Mouse (Mus musculus): ENCODE results near the gene Smarcc1. TPM values are rescaled to one million over a fixed set of nuclear protein-coding genes. Genes with fewer than 3 reads are reported as not detected.

Gene Smarcc1
- polyA plus RNA-seq, 1 experiment from 2014 or later: 120 TPM

GRCm38 (mm10) chr9:110085693-110086092, 31.8 kb upstream of the Smarcc1 start:
- DNase-seq (ENCODE audit: low spot score) (no peak), ATAC-seq (no peak)
- Histone ChIP-seq H3K4me1 (ENCODE audit: control insufficient read depth, insufficient read depth, low read length) (no peaks in the 10 kb centered on the region), H3K9ac (ENCODE audit: low read length) (no peak overlapping the region), H3K36me3 (ENCODE audit: control insufficient read depth, insufficient read depth, low read length) (peaks cover 97% of the 10 kb centered on the region), H3K9me3 (replicated peaks; ENCODE audit: control insufficient read depth, low read length) (no peaks in the 10 kb centered on the region), H3K27ac (ENCODE audit: low read depth, low read length) (no peak overlapping the region), H3K4me3 (ENCODE audit: low read depth, low read length) (no peak overlapping the region), H3K4me2 (ENCODE audit: low read length) (no peak overlapping the region), H3K27me3 (replicated peaks; ENCODE audit: control insufficient read depth, insufficient read depth, low read length) (no peaks in the 10 kb centered on the region)
- 97% methylated on average over 8 of the region's 8 CpGs for WGBS

DNA sequence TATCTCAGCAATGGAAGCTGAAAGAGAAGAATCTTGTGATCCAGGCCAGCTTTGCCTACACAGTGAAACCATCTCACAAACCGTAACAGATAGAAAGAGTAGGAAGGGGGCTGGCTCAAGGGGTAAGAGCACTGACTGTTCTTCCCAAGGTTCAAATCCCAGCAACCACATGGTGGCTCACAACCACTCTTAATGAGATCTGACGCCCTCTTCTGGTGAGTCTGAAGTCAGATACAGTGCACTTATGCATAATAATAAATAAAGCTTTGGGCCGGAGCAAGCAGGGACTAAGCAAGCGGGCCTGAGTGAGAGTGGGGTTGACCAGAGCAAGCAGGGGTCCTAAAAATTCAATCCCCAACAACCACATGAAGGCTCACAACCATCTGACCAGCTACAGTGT, 24.2 kb upstream of the Smarcc1 start:
- Histone ChIP-seq H3K27me3 (replicated peaks; ENCODE audit: control insufficient read depth, insufficient read depth, low read length) (no peaks in the 10 kb centered on the region), H3K27ac (ENCODE audit: low read depth, low read length) (no peak overlapping the region), H3K4me1 (ENCODE audit: control insufficient read depth, insufficient read depth, low read length) (no peaks in the 10 kb centered on the region), H3K9me3 (replicated peaks; ENCODE audit: control insufficient read depth, low read length) (no peaks in the 10 kb centered on the region), H3K4me3 (ENCODE audit: low read depth, low read length) (no peak overlapping the region), H3K9ac (ENCODE audit: low read length) (no peak overlapping the region), H3K4me2 (ENCODE audit: low read length) (no peak overlapping the region), H3K36me3 (ENCODE audit: control insufficient read depth, insufficient read depth, low read length) (peaks cover 92% of the 10 kb centered on the region)
- 82% methylated on average over 4 of the region's 4 CpGs for WGBS
- ATAC-seq (no peak), DNase-seq (ENCODE audit: low spot score) (no peak)

GRCm38 (mm10) chr9:110094761-110095160, 22.7 kb upstream of the Smarcc1 start:
- H3K4me1 ChIP-seq (ENCODE audit: control insufficient read depth, insufficient read depth, low read length): no peaks in the 10 kb centered on the region
- H3K9ac ChIP-seq (ENCODE audit: low read length): no peak overlapping the region
- DNase-seq (ENCODE audit: low spot score): no peak
- peaks cover 91% of the 10 kb centered on the region for H3K36me3 ChIP-seq (ENCODE audit: control insufficient read depth, insufficient read depth, low read length)
- no peak overlapping the region for H3K4me3 ChIP-seq (ENCODE audit: low read depth, low read length)
- WGBS: 95% methylated on average over 4 of the region's 4 CpGs
- no peaks in the 10 kb centered on the region for H3K9me3 ChIP-seq (replicated peaks; ENCODE audit: control insufficient read depth, low read length)
- ATAC-seq: no peak
- H3K27ac ChIP-seq (ENCODE audit: low read depth, low read length): no peak overlapping the region
- H3K27me3 ChIP-seq (replicated peaks; ENCODE audit: control insufficient read depth, insufficient read depth, low read length): no peaks in the 10 kb centered on the region
- no peak overlapping the region for H3K4me2 ChIP-seq (ENCODE audit: low read length)

DNA sequence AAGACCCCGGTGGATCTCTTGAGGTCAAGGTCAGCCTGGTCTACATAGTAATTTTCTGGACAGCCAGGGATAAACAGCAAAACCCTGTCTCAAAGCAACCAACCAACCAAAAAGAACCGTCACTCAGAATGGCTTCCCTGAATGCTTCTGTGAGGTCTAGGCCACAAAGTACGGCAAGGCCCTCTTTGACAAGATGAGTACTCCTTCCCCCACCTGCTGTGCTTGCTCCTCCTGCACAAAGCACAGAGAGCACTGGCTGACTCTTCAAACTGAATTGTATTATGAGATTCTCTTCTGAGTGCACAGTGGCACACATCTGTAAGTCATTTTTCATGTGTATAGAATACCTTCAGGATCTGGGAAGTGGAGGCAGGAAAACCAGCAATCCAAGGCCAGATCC, 19.7 kb upstream of the Smarcc1 start:
- 92% methylated on average over 3 of the region's 3 CpGs for WGBS
- H3K4me1 ChIP-seq (ENCODE audit: control insufficient read depth, insufficient read depth, low read length): peaks cover 3% of the 10 kb centered on the region; the same call in 1 of the 2 replicates
- peaks cover 74% of the 10 kb centered on the region for H3K36me3 ChIP-seq (ENCODE audit: control insufficient read depth, insufficient read depth, low read length)
- no peak overlapping the region for H3K4me2 ChIP-seq (ENCODE audit: low read length)
- DNase-seq (ENCODE audit: low spot score) (no peak), ATAC-seq (no peak)
- H3K27ac ChIP-seq (ENCODE audit: low read depth, low read length): no peak overlapping the region
- H3K27me3 ChIP-seq (replicated peaks; ENCODE audit: control insufficient read depth, insufficient read depth, low read length): no peaks in the 10 kb centered on the region
- no peak overlapping the region for H3K9ac ChIP-seq (ENCODE audit: low read length)
- H3K4me3 ChIP-seq (ENCODE audit: low read depth, low read length): no peak overlapping the region
- no peaks in the 10 kb centered on the region for H3K9me3 ChIP-seq (replicated peaks; ENCODE audit: control insufficient read depth, low read length)

DNA sequence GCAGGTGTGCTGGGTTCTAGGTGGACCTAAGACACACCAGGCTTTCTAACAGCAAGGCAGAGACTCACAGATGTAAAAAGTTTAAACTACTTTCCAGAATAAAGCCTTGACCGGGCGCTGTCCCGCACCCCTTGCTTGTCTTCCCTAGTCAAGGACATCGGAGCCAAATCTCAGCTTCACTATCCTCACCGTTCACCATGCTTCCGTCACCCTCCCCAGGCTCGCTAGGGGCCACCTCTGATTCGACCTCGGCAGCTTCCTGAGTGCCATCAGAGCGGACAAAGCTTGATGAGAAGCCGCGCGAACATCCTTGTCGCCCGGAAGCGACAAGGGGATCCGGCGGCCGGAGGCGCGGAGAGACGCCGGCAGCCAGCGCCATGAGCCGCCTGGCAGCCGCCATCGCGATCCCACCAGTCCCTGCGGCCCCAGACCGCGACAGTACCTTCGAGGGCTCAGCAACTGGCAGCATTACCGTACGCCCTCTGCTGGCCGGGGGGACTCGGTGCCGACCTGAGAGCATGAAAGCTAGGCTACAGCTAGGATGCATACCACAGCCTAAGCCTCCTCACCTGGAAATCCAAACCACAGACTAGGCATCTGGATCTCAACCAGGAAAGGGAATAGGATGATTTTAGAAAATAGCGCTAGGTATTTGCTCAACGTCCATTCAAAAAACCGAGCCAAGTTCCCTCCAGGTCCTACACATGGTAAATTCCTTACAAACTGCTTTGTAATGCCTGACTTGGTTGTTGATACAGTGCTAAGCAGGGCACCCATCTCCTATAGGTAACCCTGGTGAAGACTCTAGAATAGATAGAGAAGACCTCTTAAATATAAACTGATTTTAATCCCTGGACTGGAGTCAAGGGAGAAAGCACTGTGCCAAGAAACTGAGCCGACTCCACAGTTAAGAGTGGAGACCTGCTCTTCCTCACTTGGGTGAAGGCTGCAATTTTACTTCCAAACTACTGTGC, 16.6 kb upstream of the Smarcc1 start:
- ATAC-seq (peak; percentile 98), DNase-seq (ENCODE audit: low spot score) (peak; percentile 95)
- peak overlapping the region; percentile 63 for H3K4me2 ChIP-seq (ENCODE audit: low read length)
- no peaks in the 10 kb centered on the region for H3K27me3 ChIP-seq (replicated peaks; ENCODE audit: control insufficient read depth, insufficient read depth, low read length)
- H3K36me3 ChIP-seq (ENCODE audit: control insufficient read depth, insufficient read depth, low read length): peaks cover 78% of the 10 kb centered on the region
- no peak overlapping the region for H3K27ac ChIP-seq (ENCODE audit: low read depth, low read length)
- peaks cover 3% of the 10 kb centered on the region; the same call in 1 of the 2 replicates for H3K4me1 ChIP-seq (ENCODE audit: control insufficient read depth, insufficient read depth, low read length)
- H3K9me3 ChIP-seq (replicated peaks; ENCODE audit: control insufficient read depth, low read length): no peaks in the 10 kb centered on the region
- H3K9ac ChIP-seq (ENCODE audit: low read length): peak overlapping the region; percentile 83
- H3K4me3 ChIP-seq (ENCODE audit: low read depth, low read length): peak overlapping the region; percentile 85
- 3% methylated on average over 41 of the region's 41 CpGs for WGBS

DNA sequence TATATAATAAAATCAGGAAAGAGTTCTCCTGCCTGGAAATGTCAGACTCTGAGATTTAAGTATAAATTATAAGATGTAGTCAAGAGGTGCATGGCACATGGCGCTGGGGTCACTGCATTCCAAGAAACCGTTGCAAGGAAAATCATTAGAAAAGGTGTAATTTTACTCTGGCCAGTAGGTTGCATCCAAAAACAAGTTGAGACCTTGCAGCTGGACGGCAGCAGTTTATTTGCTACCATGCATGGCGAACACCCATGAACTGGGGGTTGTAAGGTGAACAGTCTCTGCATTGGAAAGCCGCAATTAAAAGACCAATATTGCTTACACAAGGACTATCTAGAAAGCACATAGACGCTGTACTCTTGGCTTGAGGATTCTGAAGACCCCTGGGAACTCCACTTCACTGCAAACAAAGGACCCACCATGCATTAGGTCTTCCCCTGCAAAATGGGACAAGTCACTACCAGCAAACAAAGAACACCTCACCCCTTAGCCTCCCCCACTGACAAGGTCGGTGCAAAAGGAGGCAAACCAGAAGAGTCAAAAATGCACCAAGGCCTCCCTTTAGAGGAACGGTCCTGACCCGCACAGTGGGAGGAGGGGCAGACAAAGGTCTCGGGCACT, 1.0 kb upstream of the Smarcc1 start:
- peak overlapping the region; percentile 95 for H3K27ac ChIP-seq (ENCODE audit: low read depth, low read length)
- peaks cover 29% of the 10 kb centered on the region for H3K36me3 ChIP-seq (ENCODE audit: control insufficient read depth, insufficient read depth, low read length)
- DNase-seq (ENCODE audit: low spot score): no peak
- ATAC-seq: no peak
- no peaks in the 10 kb centered on the region for H3K27me3 ChIP-seq (replicated peaks; ENCODE audit: control insufficient read depth, insufficient read depth, low read length)
- no peaks in the 10 kb centered on the region for H3K9me3 ChIP-seq (replicated peaks; ENCODE audit: control insufficient read depth, low read length)
- peaks cover 13% of the 10 kb centered on the region for H3K4me1 ChIP-seq (ENCODE audit: control insufficient read depth, insufficient read depth, low read length)
- 7% methylated on average over 10 of the region's 10 CpGs for WGBS
- H3K4me3 ChIP-seq (ENCODE audit: low read depth, low read length): peak overlapping the region; percentile 88
- peak overlapping the region; percentile 83 for H3K4me2 ChIP-seq (ENCODE audit: low read length)
- peak overlapping the region; percentile 95 for H3K9ac ChIP-seq (ENCODE audit: low read length)

- 1% methylated on average over 16 of the region's 17 CpGs for WGBS
- Histone ChIP-seq H3K9me3 (replicated peaks; ENCODE audit: control insufficient read depth, low read length) (no peaks in the 10 kb centered on the region), H3K4me1 (ENCODE audit: control insufficient read depth, insufficient read depth, low read length) (peaks cover 13% of the 10 kb centered on the region), H3K27ac (ENCODE audit: low read depth, low read length) (peak within 1 kb of the TSS; percentile 95), H3K9ac (ENCODE audit: low read length) (peak within 1 kb of the TSS; percentile 95), H3K4me2 (ENCODE audit: low read length) (peak within 1 kb of the TSS; percentile 83), H3K27me3 (replicated peaks; ENCODE audit: control insufficient read depth, insufficient read depth, low read length) (no peaks in the 10 kb centered on the region), H3K4me3 (ENCODE audit: low read depth, low read length) (peak within 1 kb of the TSS; percentile 88), H3K36me3 (ENCODE audit: control insufficient read depth, insufficient read depth, low read length) (peaks cover 16% of the 10 kb centered on the region)
- no peak; the same call in 1 of the 2 replicates for ATAC-seq
- no peak for DNase-seq (ENCODE audit: low spot score)
Measured at GRCm38 (mm10) chr9:110117779-110118139, 251 bp downstream of the Smarcc1 start, which contains the start of gene Dhx30. Gene Dhx30 (minus strand): TSS chr9:110117830.

DNA sequence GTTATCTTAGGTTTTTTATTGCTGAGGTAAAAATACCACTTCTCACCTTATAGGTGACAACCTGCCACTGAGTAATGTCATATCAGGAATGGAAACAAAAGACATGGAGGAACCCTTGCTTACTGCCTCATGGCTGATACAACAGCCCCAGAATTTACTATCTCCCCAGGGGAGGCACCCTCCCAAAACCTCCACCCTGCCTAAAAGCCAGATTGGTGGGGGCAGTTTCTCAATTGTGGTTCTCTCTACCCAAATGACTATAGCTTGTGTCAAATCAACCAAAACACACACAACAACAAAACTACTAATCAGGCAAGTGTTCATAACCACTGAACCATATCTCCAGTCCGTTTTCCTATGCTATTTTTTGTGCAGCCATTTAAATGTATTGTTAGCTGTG, 741 bp downstream of the Smarcc1 start:
- peaks cover 13% of the 10 kb centered on the region for H3K4me1 ChIP-seq (ENCODE audit: control insufficient read depth, insufficient read depth, low read length)
- ATAC-seq (no peak), DNase-seq (ENCODE audit: low spot score) (no peak)
- H3K4me2 ChIP-seq (ENCODE audit: low read length): peak overlapping the region; percentile 83
- no peak overlapping the region for H3K27ac ChIP-seq (ENCODE audit: low read depth, low read length)
- peaks cover 11% of the 10 kb centered on the region for H3K36me3 ChIP-seq (ENCODE audit: control insufficient read depth, insufficient read depth, low read length)
- H3K4me3 ChIP-seq (ENCODE audit: low read depth, low read length): peak overlapping the region; percentile 88
- no peaks in the 10 kb centered on the region for H3K27me3 ChIP-seq (replicated peaks; ENCODE audit: control insufficient read depth, insufficient read depth, low read length)
- peak overlapping the region; percentile 95 for H3K9ac ChIP-seq (ENCODE audit: low read length)
- WGBS: 40% methylated on average over 1 of the region's 1 CpGs
- no peaks in the 10 kb centered on the region for H3K9me3 ChIP-seq (replicated peaks; ENCODE audit: control insufficient read depth, low read length)

GRCm38 (mm10) chr9:110121424-110121823, 3.9 kb downstream of the Smarcc1 start:
- DNase-seq (ENCODE audit: low spot score) (no peak), ATAC-seq (no peak)
- H3K4me2 ChIP-seq (ENCODE audit: low read length): no peak overlapping the region
- H3K4me1 ChIP-seq (ENCODE audit: control insufficient read depth, insufficient read depth, low read length): peaks cover 6% of the 10 kb centered on the region
- H3K27ac ChIP-seq (ENCODE audit: low read depth, low read length): no peak overlapping the region
- WGBS: 86% methylated on average over 4 of the region's 4 CpGs
- no peaks in the 10 kb centered on the region for H3K36me3 ChIP-seq (ENCODE audit: control insufficient read depth, insufficient read depth, low read length)
- H3K27me3 ChIP-seq (replicated peaks; ENCODE audit: control insufficient read depth, insufficient read depth, low read length): no peaks in the 10 kb centered on the region
- H3K9ac ChIP-seq (ENCODE audit: low read length): no peak overlapping the region
- no peaks in the 10 kb centered on the region for H3K9me3 ChIP-seq (replicated peaks; ENCODE audit: control insufficient read depth, low read length)
- no peak overlapping the region for H3K4me3 ChIP-seq (ENCODE audit: low read depth, low read length)
